Mouse (Mus musculus): ENCODE measurements around the gene Stpg3. TPM values are rescaled to one million over a fixed set of nuclear protein-coding genes. Genes with fewer than 3 reads are reported as not detected.
A peak's percentile ranks its signal among the peaks of the same experiment; 100 is the strongest.

Stpg3 gene
- polyA plus RNA-seq, 1 experiment from 2014 or later = not detected

GRCm38 (mm10) chr2:25180478-25180903, 33.9 kb downstream of the Stpg3 start, which contains the start of gene Nrarp:
Gene Nrarp, plus strand, starts transcription at chr2:25180758.
- H3K27me3 ChIP-seq (replicated peaks; ENCODE audit: control insufficient read depth, insufficient read depth, low read length) = no peaks in the 10 kb centered on the region
- H3K4me3 ChIP-seq (replicated peaks; ENCODE audit: low read length) = peak within 1 kb of the TSS; percentile 70
- H3K36me3 ChIP-seq (ENCODE audit: control insufficient read depth, insufficient read depth) = no peaks in the 10 kb centered on the region
- H3K9ac ChIP-seq (replicated peaks; ENCODE audit: low read depth, low read length) = peak within 1 kb of the TSS; percentile 74
- H3K27ac ChIP-seq (ENCODE audit: low read length) = peak within 1 kb of the TSS; percentile 78
- peak within 1 kb of the TSS; percentile 82 for H3K4me2 ChIP-seq (ENCODE audit: low read length)
- no peaks in the 10 kb centered on the region for H3K9me3 ChIP-seq (ENCODE audit: control insufficient read depth, low read length)
- under 1% methylated on average over 34 of the region's 35 CpGs for WGBS
- H3K4me1 ChIP-seq (replicated peaks; ENCODE audit: control insufficient read depth, insufficient read depth, low read length) = peaks cover 69% of the 10 kb centered on the region
- peak; percentile 87 for ATAC-seq

DNA sequence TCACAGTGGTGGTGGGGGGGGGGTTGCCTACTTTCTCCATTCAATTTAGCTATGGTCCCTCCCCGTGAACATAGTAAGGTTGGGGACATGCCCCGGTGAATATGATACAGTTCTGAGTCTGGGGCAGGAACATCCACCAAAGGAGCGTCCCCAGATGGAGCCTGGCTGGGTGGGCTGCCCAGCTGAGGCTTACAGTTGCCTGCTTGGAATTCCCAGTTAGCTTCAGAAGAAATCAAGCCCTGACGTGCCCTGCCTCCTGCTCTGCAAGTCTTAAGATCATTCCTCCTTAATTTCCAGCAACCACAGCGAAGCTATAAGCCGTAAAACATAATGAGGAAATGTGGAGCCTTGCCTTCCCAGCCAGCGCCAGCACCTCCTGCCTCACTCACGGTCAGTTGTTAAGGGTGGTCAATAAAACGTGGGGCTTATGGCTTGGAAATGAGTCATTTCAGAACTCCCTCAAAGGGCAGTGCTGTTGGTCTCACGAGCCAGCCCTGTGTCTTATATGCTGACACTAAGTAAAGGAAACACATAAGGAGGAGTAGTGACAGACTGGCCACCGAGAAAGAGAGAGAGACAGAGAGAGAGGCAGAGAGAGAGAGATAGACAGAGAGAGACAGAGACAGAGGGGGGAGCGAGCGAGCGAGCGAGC, 34.7 kb downstream of the Stpg3 start:
- Histone ChIP-seq H3K9me3 (ENCODE audit: control insufficient read depth, low read length) (no peaks in the 10 kb centered on the region), H3K27ac (ENCODE audit: low read length) (peak overlapping the region; percentile 78), H3K9ac (replicated peaks; ENCODE audit: low read depth, low read length) (peak overlapping the region; percentile 43; the same call in 1 of the 2 replicates), H3K4me2 (ENCODE audit: low read length) (peak overlapping the region; percentile 82), H3K4me1 (replicated peaks; ENCODE audit: control insufficient read depth, insufficient read depth, low read length) (peaks cover 61% of the 10 kb centered on the region), H3K4me3 (replicated peaks; ENCODE audit: low read length) (peak overlapping the region; percentile 70), H3K27me3 (replicated peaks; ENCODE audit: control insufficient read depth, insufficient read depth, low read length) (no peaks in the 10 kb centered on the region), H3K36me3 (ENCODE audit: control insufficient read depth, insufficient read depth) (no peaks in the 10 kb centered on the region)
- WGBS = 28% methylated on average over 15 of the region's 15 CpGs
- ATAC-seq = no peak

DNA sequence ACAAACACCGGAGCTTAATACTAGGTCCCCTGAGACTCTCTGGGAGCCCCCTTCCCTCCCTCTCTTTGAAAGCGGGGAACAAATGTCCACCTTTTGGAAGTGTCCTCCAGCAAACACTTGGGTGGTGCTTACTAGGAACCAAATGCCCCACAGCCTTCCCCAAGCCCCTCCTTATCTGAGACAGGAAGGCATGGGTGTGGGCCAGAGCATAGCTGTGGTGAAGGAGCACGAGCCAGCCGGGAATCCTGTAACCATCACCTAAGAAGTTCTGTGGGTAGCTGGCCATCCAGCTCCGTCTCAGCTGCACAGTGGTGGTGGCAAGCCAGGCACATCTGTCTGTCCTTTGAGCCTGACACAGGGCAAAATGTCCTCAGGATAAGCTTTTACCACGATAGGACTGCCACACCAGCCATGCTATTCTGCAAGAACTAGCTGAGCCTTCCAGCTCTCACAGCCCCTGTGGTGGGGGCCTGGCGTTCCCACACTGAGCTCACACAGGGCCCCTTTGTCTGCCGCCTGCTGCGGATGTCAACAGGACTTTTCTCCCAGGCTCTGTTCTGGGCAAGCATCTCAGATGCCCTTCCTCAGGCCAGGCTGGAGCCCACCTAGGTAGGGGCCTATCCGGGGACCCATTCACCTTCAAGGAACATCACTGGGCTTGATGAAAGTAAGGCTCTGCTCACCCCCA, 36.0 kb downstream of the Stpg3 start:
- H3K9ac ChIP-seq (replicated peaks; ENCODE audit: low read depth, low read length) = peak overlapping the region; percentile 24
- 10% methylated on average over 10 of the region's 10 CpGs for WGBS
- no peaks in the 10 kb centered on the region for H3K27me3 ChIP-seq (replicated peaks; ENCODE audit: control insufficient read depth, insufficient read depth, low read length)
- H3K36me3 ChIP-seq (ENCODE audit: control insufficient read depth, insufficient read depth) = no peaks in the 10 kb centered on the region
- H3K4me2 ChIP-seq (ENCODE audit: low read length) = 0 out of 2 replicates have a peak overlapping the region, but pooled peaks have one; percentile 14
- peak overlapping the region; percentile 64 for H3K27ac ChIP-seq (ENCODE audit: low read length)
- no peak overlapping the region for H3K4me3 ChIP-seq (replicated peaks; ENCODE audit: low read length)
- peak; percentile 13; the same call in 1 of the 2 replicates for ATAC-seq
- peaks cover 57% of the 10 kb centered on the region for H3K4me1 ChIP-seq (replicated peaks; ENCODE audit: control insufficient read depth, insufficient read depth, low read length)
- H3K9me3 ChIP-seq (ENCODE audit: control insufficient read depth, low read length) = no peaks in the 10 kb centered on the region

DNA sequence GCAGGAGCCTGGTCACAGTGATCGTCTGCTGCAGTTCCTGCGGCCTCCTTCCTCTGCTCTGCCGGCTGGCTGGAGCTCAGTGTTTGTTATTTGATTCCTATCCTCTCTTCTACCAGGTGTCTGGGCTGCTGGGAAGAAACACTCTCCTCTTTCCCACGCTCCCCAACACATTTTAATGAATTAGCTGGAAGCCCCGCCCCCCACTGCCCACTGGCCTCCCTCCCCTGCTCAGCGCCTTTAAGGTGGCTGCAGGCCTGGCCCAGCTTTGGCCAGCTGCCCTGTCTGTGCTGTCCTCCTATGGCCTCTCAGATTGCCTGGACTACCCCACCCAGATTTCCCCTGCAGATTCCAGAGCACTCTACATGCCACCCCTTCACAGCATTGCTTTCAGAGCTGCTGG, 36.8 kb downstream of the Stpg3 start:
- no peak for ATAC-seq
- H3K4me3 ChIP-seq (replicated peaks; ENCODE audit: low read length) = no peak overlapping the region

GRCm38 (mm10) chr2:25177076-25177475, 37.4 kb downstream of the Stpg3 start:
- no peak overlapping the region for H3K9ac ChIP-seq (replicated peaks; ENCODE audit: low read depth, low read length)
- no peaks in the 10 kb centered on the region for H3K9me3 ChIP-seq (ENCODE audit: control insufficient read depth, low read length)
- H3K27ac ChIP-seq (ENCODE audit: low read length) = peak overlapping the region; percentile 46
- H3K4me3 ChIP-seq (replicated peaks; ENCODE audit: low read length) = no peak overlapping the region
- no peaks in the 10 kb centered on the region for H3K27me3 ChIP-seq (replicated peaks; ENCODE audit: control insufficient read depth, insufficient read depth, low read length)
- no peaks in the 10 kb centered on the region for H3K36me3 ChIP-seq (ENCODE audit: control insufficient read depth, insufficient read depth)
- no peak for ATAC-seq
- WGBS = 18% methylated on average over 4 of the region's 4 CpGs
- H3K4me1 ChIP-seq (replicated peaks; ENCODE audit: control insufficient read depth, insufficient read depth, low read length) = peaks cover 46% of the 10 kb centered on the region
- peak overlapping the region; percentile 4 for H3K4me2 ChIP-seq (ENCODE audit: low read length)

More for the DNA sequence above, 36.8 kb downstream of the Stpg3 start:
- no peak overlapping the region for H3K9ac ChIP-seq (replicated peaks; ENCODE audit: low read depth, low read length)
- 0% methylated on average over 5 of the region's 6 CpGs for WGBS
- no peaks in the 10 kb centered on the region for H3K27me3 ChIP-seq (replicated peaks; ENCODE audit: control insufficient read depth, insufficient read depth, low read length)
- H3K27ac ChIP-seq (ENCODE audit: low read length) = peak overlapping the region; percentile 64
- H3K4me2 ChIP-seq (ENCODE audit: low read length) = 0 out of 2 replicates have a peak overlapping the region, but pooled peaks have one; percentile 4
- no peaks in the 10 kb centered on the region for H3K36me3 ChIP-seq (ENCODE audit: control insufficient read depth, insufficient read depth)
- H3K9me3 ChIP-seq (ENCODE audit: control insufficient read depth, low read length) = no peaks in the 10 kb centered on the region
- peaks cover 50% of the 10 kb centered on the region for H3K4me1 ChIP-seq (replicated peaks; ENCODE audit: control insufficient read depth, insufficient read depth, low read length)

DNA sequence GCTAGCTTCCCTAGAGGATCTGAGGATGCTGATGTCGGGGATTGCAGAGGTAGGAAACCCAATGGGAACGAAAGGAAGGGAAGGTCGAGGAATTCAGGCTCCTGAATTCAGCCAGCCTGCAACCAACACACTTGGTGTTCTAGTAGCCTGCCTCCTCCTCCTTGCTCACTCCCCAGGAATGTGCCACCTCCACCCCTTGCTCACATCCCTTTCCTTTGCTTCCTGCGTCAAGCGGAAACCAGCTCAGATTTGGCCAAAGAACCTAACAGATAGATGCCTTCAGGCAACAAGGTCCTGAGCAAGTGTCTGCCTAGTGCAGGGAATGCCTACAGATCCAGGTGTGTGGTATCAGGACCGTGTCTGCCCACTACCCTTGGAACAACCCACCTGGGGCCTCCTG, 37.9 kb downstream of the Stpg3 start:
- Histone ChIP-seq H3K9ac (replicated peaks; ENCODE audit: low read depth, low read length) (no peak overlapping the region), H3K36me3 (ENCODE audit: control insufficient read depth, insufficient read depth) (no peaks in the 10 kb centered on the region), H3K27me3 (replicated peaks; ENCODE audit: control insufficient read depth, insufficient read depth, low read length) (no peaks in the 10 kb centered on the region), H3K4me2 (ENCODE audit: low read length) (no peak overlapping the region), H3K4me3 (replicated peaks; ENCODE audit: low read length) (no peak overlapping the region), H3K27ac (ENCODE audit: low read length) (no peak overlapping the region), H3K4me1 (replicated peaks; ENCODE audit: control insufficient read depth, insufficient read depth, low read length) (peaks cover 41% of the 10 kb centered on the region), H3K9me3 (ENCODE audit: control insufficient read depth, low read length) (no peaks in the 10 kb centered on the region)
- ATAC-seq = no peak
- 60% methylated on average over 6 of the region's 6 CpGs for WGBS

GRCm38 (mm10) chr2:25175690-25176078, 38.8 kb downstream of the Stpg3 start:
- Histone ChIP-seq H3K4me1 (replicated peaks; ENCODE audit: control insufficient read depth, insufficient read depth, low read length) (peaks cover 36% of the 10 kb centered on the region), H3K9me3 (ENCODE audit: control insufficient read depth, low read length) (no peaks in the 10 kb centered on the region), H3K4me3 (replicated peaks; ENCODE audit: low read length) (no peak overlapping the region), H3K36me3 (ENCODE audit: control insufficient read depth, insufficient read depth) (no peaks in the 10 kb centered on the region), H3K27ac (ENCODE audit: low read length) (no peak overlapping the region), H3K9ac (replicated peaks; ENCODE audit: low read depth, low read length) (no peak overlapping the region), H3K27me3 (replicated peaks; ENCODE audit: control insufficient read depth, insufficient read depth, low read length) (no peaks in the 10 kb centered on the region), H3K4me2 (ENCODE audit: low read length) (no peak overlapping the region)
- WGBS = 80% methylated on average over 4 of the region's 4 CpGs
- ATAC-seq = no peak

- no peak overlapping the region for H3K9ac ChIP-seq (replicated peaks; ENCODE audit: low read depth, low read length)
- H3K27me3 ChIP-seq (replicated peaks; ENCODE audit: control insufficient read depth, insufficient read depth, low read length) = no peaks in the 10 kb centered on the region
- WGBS = 63% methylated on average over 7 of the region's 7 CpGs
- no peak for ATAC-seq
- H3K36me3 ChIP-seq (ENCODE audit: control insufficient read depth, insufficient read depth) = no peaks in the 10 kb centered on the region
- no peak overlapping the region for H3K27ac ChIP-seq (ENCODE audit: low read length)
- no peak overlapping the region for H3K4me3 ChIP-seq (replicated peaks; ENCODE audit: low read length)
- H3K4me1 ChIP-seq (replicated peaks; ENCODE audit: control insufficient read depth, insufficient read depth, low read length) = peaks cover 36% of the 10 kb centered on the region
- no peak overlapping the region for H3K4me2 ChIP-seq (ENCODE audit: low read length)
- H3K9me3 ChIP-seq (ENCODE audit: control insufficient read depth, low read length) = no peaks in the 10 kb centered on the region
Measured at GRCm38 (mm10) chr2:25174866-25175689, 39.4 kb downstream of the Stpg3 start.

DNA sequence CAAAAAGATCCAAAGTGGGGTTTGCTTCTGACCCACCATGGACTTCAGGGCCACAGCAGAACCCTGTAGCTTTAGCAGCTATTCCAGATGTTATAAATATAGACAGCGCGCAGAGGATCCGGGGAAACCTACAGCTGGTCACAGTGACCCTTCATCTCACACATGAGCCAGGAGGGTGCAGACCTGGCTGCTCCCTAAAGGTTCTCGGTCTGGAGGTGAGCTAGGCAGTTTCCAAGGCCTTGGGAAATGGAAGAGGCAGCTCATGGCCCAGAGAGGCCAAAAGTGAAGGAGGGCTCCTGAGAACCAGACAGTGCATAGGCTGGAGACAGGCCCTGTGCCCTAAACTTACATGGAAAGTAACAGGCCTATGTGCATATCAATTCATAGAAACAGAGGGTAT, 40.6 kb downstream of the Stpg3 start:
- Histone ChIP-seq H3K4me1 (replicated peaks; ENCODE audit: control insufficient read depth, insufficient read depth, low read length) (peaks cover 34% of the 10 kb centered on the region), H3K4me2 (ENCODE audit: low read length) (no peak overlapping the region), H3K36me3 (ENCODE audit: control insufficient read depth, insufficient read depth) (no peaks in the 10 kb centered on the region), H3K4me3 (replicated peaks; ENCODE audit: low read length) (no peak overlapping the region), H3K27me3 (replicated peaks; ENCODE audit: control insufficient read depth, insufficient read depth, low read length) (no peaks in the 10 kb centered on the region), H3K9ac (replicated peaks; ENCODE audit: low read depth, low read length) (no peak overlapping the region), H3K27ac (ENCODE audit: low read length) (no peak overlapping the region), H3K9me3 (ENCODE audit: control insufficient read depth, low read length) (no peaks in the 10 kb centered on the region)
- no peak for ATAC-seq
- WGBS = 93% methylated on average over 4 of the region's 4 CpGs

All from forebrain, embryonic 16.5 days (tissue).